Mouse (Mus musculus) limb, embryonic 14.5 days (tissue): ENCODE measurements around the gene Notum. TPM values are rescaled to one million over a fixed set of nuclear protein-coding genes. Genes with fewer than 3 reads are reported as not detected.

Source experiments
- ATAC-seq: fragments of 200-750 bp; cut with Nextera tagmentation; 2 replicates; pipeline ENCODE4 v1.8.0; 2017; ENCODE audit warnings: low read depth, moderate number of reproducible peaks, moderate TSS enrichment; ENCODE audit not compliant: low FRiP score
- DNase-seq: peaks from one replicate; pipeline ENCODE4 v3.0.0-alpha.2; 2015; ENCODE audit warnings: low spot score
- H3K27ac ChIP-seq: fragments of 300-500 bp; sonication (generic); replicated peaks from 2 replicates; pipeline ENCODE4 v1.5.1; 2014; ENCODE audit warnings: low read depth, mild to moderate bottlenecking, low read length, moderate library complexity, mixed read lengths
- H3K27me3 ChIP-seq: fragments of 300-500 bp; sonication (generic); 2 replicates; pipeline ENCODE4 v1.6.1; 2014; ENCODE audit warnings: low read length, mixed read lengths; ENCODE audit not compliant: control insufficient read depth, insufficient read depth
- H3K36me3 ChIP-seq: fragments of 300-500 bp; sonication (generic); 2 replicates; pipeline ENCODE4 v1.6.1; 2014; ENCODE audit warnings: mild to moderate bottlenecking, low read length, moderate library complexity, mixed read lengths; ENCODE audit not compliant: control insufficient read depth, insufficient read depth
- H3K4me1 ChIP-seq: fragments of 300-500 bp; sonication (generic); 2 replicates; pipeline ENCODE4 v1.6.1; 2014; ENCODE audit warnings: antibody characterized with exemption, low read length, mixed read lengths; ENCODE audit not compliant: control insufficient read depth, insufficient read depth
- H3K4me2 ChIP-seq: fragments of 300-500 bp; sonication (generic); replicated peaks from 2 replicates; pipeline ENCODE4 v1.6.1; 2014; ENCODE audit warnings: low read depth, mild to moderate bottlenecking, low read length, moderate library complexity; ENCODE audit not compliant: severe bottlenecking
- H3K4me3 ChIP-seq: fragments of 300-500 bp; sonication (generic); replicated peaks from 2 replicates; pipeline ENCODE4 v1.5.1; 2014; ENCODE audit warnings: low read length
- H3K9ac ChIP-seq: fragments of 300-500 bp; sonication (generic); 2 replicates; pipeline ENCODE4 v1.6.1; 2014; ENCODE audit warnings: mild to moderate bottlenecking, low read depth, low read length, moderate library complexity; ENCODE audit not compliant: severe bottlenecking
- H3K9me3 ChIP-seq: fragments of 300-500 bp; sonication (generic); 2 replicates; pipeline ENCODE4 v1.6.1; 2016; ENCODE audit warnings: low read length; ENCODE audit not compliant: control insufficient read depth
- POLR2A ChIP-seq: fragments of 200-500 bp; IDR thresholded peaks from 2 replicates; pipeline ENCODE4 v1.8.0; 2012; ENCODE audit warnings: inconsistent platforms, mild to moderate bottlenecking, moderate library complexity, borderline replicate concordance; ENCODE audit not compliant: insufficient read depth, insufficient read length; ENCODE audit errors: extremely low read depth
- WGBS: fragments of 180-500 bp; shearing (Covaris S2); extraction: QIAGEN DNeasy Blood & Tissue Kit; methylation state at CpG from one replicate; pipeline ENCODE4 v1.1.7; 2014; 5-methylcytosine and 5-hydroxymethylcytosine counted together
- polyA plus RNA-seq, 2 experiments: library from polyadenylated mRNA; depleted of rRNA in 1 of 2; stranded (reverse) in 1 of 2; unstranded in 1 of 2; fragments of >200 nt; fragmentation: Nextera tagmentation in 1 of 2; extraction: Ambion mirVana in 1 of 2; gene quantifications; 2 replicates each; pipeline versions ENCODE4 v1.2.1 to v1.2.3; 2012 to 2014

Gene Notum
- polyA plus RNA-seq, 2 experiments: 4.7 to 12.8 TPM

GRCm38 (mm10) chr11:120618619-120619535, 42.1 kb downstream of the Notum start:
- no peak for ATAC-seq
- no peaks in the 10 kb centered on the region for H3K9me3 ChIP-seq
- no peak for TF ChIP-seq POLR2A
- no peak for DNase-seq
- 95% methylated on average over 25 of the region's 25 CpGs for WGBS
- no peak overlapping the region for H3K4me3 ChIP-seq
- peaks cover 63% of the 10 kb centered on the region for H3K36me3 ChIP-seq
- no peak overlapping the region for H3K27ac ChIP-seq
- peaks cover 11% of the 10 kb centered on the region for H3K4me1 ChIP-seq
- H3K27me3 ChIP-seq: no peaks in the 10 kb centered on the region
- no peak overlapping the region for H3K9ac ChIP-seq
- no peak overlapping the region for H3K4me2 ChIP-seq

GRCm38 (mm10) chr11:120617519-120618112, 43.4 kb downstream of the Notum start, which contains the start of gene Pcyt2:
TSS of gene Pcyt2 (minus strand) at chr11:120617936.
- no peak for TF ChIP-seq POLR2A
- peaks cover 67% of the 10 kb centered on the region for H3K36me3 ChIP-seq
- under 1% methylated on average over 48 of the region's 56 CpGs for WGBS

DNA sequence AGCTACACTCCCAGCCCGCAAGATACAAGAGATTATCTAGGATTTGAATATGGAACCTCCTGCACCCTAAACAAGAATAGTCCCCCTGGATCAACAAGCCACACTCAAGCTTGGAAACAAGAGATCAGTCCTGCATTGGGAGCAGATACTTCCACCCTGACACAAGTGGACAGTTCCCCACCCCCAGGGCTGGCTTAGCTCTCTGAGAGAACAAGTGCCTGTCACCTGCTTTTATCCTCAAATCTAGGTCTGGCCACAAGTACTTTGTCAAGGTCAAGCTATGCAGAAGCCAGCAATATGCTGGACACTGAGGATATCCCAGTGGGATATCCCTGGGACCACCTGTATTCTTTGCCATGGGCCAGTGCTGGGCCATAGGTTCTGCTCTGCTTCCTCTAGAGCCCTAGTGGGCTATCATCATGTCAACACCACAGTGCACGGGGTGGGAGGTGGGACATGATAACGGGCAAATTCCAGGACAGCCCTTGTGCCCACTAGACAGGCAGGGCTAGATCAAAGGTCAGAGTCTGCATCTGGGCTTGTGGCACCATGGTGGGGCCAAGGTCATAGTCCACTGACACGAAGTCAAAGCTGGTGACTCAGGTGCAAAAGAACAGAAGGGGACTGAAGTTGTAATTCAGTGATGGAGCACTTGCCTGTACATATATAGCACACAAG, 44.2 kb downstream of the Notum start:
- no peaks in the 10 kb centered on the region for H3K27me3 ChIP-seq
- DNase-seq (no peak), ATAC-seq (no peak)
- H3K4me3 ChIP-seq: peak overlapping the region; percentile 87
- no peak for TF ChIP-seq POLR2A
- no peaks in the 10 kb centered on the region for H3K9me3 ChIP-seq
- H3K36me3 ChIP-seq: peaks cover 71% of the 10 kb centered on the region
- peaks cover 11% of the 10 kb centered on the region for H3K4me1 ChIP-seq
- no peak overlapping the region for H3K27ac ChIP-seq
- peak overlapping the region; percentile 72 for H3K9ac ChIP-seq
- H3K4me2 ChIP-seq: peak overlapping the region; percentile 82
- WGBS: 55% methylated on average over 4 of the region's 4 CpGs

More at GRCm38 (mm10) chr11:120617519-120618112, 43.4 kb downstream of the Notum start, which contains the start of gene Pcyt2:
- no peaks in the 10 kb centered on the region for H3K9me3 ChIP-seq
- H3K9ac ChIP-seq: peak within 1 kb of the TSS; percentile 72
- peak within 1 kb of the TSS; percentile 87 for H3K4me3 ChIP-seq
- H3K27ac ChIP-seq: 0 out of 2 replicates have a peak within 1 kb of the TSS, but pooled peaks have one; percentile 43
- H3K4me1 ChIP-seq: peaks cover 11% of the 10 kb centered on the region
- peak; percentile 89 for DNase-seq
- no peaks in the 10 kb centered on the region for H3K27me3 ChIP-seq
- peak; percentile 94 for ATAC-seq
- peak within 1 kb of the TSS; percentile 82 for H3K4me2 ChIP-seq

GRCm38 (mm10) chr11:120615606-120616203, 45.3 kb downstream of the Notum start:
- Histone ChIP-seq H3K4me2 (no peak overlapping the region), H3K4me3 (no peak overlapping the region), H3K9ac (no peak overlapping the region), H3K27me3 (no peaks in the 10 kb centered on the region), H3K36me3 (peaks cover 72% of the 10 kb centered on the region), H3K9me3 (no peaks in the 10 kb centered on the region), H3K27ac (no peak overlapping the region), H3K4me1 (peaks cover 11% of the 10 kb centered on the region)
- no peak for DNase-seq
- TF ChIP-seq POLR2A: no peak
- no peak for ATAC-seq
- WGBS: 94% methylated on average over 11 of the region's 11 CpGs

DNA sequence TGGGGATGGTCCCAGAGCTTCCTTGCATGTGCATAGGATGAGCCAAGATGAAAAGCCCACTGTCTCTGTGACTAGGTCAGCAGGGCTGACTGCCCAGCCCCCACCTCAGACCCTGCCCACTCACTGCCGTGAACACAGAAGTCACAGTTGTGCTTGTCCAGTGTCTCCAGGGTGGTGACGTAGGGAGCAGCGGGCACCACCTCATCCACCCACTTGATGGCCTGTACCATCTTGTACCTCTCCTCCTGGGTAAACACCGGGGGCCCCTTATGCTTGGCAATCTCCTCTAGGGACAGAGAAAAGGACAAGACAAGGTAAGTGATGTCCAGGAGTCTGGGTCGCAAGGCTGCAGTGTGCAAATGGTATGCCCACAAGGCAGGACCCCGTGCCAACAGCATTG, 45.8 kb downstream of the Notum start:
- Histone ChIP-seq H3K27ac (no peak overlapping the region), H3K27me3 (no peaks in the 10 kb centered on the region), H3K9ac (no peak overlapping the region), H3K4me3 (no peak overlapping the region), H3K4me2 (no peak overlapping the region), H3K9me3 (no peaks in the 10 kb centered on the region), H3K36me3 (peaks cover 72% of the 10 kb centered on the region), H3K4me1 (peaks cover 11% of the 10 kb centered on the region)
- ATAC-seq: no peak
- DNase-seq: no peak
- 98% methylated on average over 6 of the region's 6 CpGs for WGBS
- TF ChIP-seq POLR2A: no peak
